Mouse (Mus musculus): Measurements from ENCODE around the gene Tead4. TPM values are rescaled to one million over a fixed set of nuclear protein-coding genes. Genes with fewer than 3 reads are reported as not detected.
A peak's percentile ranks its signal among the peaks of the same experiment; 100 is the strongest.
"Not testable (repeated sequence)": the region's sequence is repeated elsewhere in the genome, so short reads cannot be mapped to it uniquely, and the experiment has no call there.

The Tead4 gene
- polyA plus RNA-seq, 1 experiment from 2014 or later: 1.6 TPM

DNA sequence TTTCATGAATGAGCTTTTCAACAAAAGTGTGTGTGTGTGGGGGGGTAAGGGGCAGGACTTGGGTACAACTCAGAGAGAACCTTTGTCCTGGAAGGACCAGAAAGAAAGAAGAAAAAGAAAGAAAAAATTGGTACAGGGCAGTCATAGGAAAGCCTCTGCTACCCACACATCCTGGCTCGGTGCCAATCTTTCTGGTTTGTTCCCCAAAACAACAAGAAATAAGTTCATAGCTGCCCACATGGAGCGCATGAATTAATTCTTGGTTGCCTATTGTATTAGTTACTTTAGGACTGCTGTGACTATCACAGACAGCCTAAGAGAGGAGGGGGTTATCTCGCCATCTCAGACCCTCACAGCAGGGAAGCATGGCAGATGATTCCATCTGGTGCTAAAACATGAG, 68.9 kb downstream of the Tead4 start:
- 71% methylated on average over 3 of the region's 3 CpGs for WGBS

DNA sequence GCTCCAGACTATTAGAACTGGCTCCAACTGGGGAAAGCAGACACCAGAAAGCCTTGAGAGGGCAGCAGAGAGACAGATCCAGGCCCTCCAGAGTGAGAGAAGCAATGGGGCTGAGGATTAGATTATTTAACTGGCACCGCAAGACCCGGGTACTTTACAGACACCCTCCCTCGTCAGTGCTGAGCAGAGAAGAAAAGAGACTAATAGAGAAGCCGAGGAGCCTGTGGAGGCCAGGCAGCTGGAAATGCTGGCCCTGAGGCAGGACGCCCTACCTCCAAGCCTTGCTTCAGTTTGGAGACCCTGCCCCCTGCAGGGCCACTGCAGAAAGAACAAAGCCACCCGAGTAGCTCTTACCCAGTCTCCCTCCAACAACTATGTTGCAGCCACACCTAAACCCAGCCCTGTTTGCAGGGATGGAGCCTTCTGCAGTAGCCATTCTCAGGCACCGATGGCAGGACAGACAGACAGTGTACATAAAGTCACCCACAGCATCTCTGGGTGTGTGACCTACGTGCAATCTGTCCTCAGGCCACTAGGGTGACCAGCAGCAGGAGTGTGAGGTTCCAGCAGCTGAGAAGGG, 73.1 kb downstream of the Tead4 start:
- no peak overlapping the region for H3K9ac ChIP-seq
- no peaks in the 10 kb centered on the region for H3K36me3 ChIP-seq
- no peak overlapping the region for H3K4me2 ChIP-seq
- H3K9me3 ChIP-seq: no peaks in the 10 kb centered on the region
- H3K4me3 ChIP-seq (replicated peaks): no peak overlapping the region
- ATAC-seq (ENCODE audit: insufficient read depth, low FRiP score, low read depth): 0 out of 2 replicates have a peak, but pooled peaks have one; percentile 6
- WGBS: 44% methylated on average over 8 of the region's 8 CpGs
- no peaks in the 10 kb centered on the region for H3K4me1 ChIP-seq
- no peaks in the 10 kb centered on the region for H3K27me3 ChIP-seq (replicated peaks)
- no peak overlapping the region for H3K27ac ChIP-seq

More for the DNA sequence above, 68.9 kb downstream of the Tead4 start:
- Histone ChIP-seq H3K4me1 (no peaks in the 10 kb centered on the region), H3K9ac (no peak overlapping the region), H3K4me3 (replicated peaks) (no peak overlapping the region), H3K36me3 (no peaks in the 10 kb centered on the region), H3K9me3 (no peaks in the 10 kb centered on the region), H3K27ac (no peak overlapping the region), H3K4me2 (no peak overlapping the region), H3K27me3 (replicated peaks) (no peaks in the 10 kb centered on the region)
- no peak for ATAC-seq (ENCODE audit: insufficient read depth, low FRiP score, low read depth)

DNA sequence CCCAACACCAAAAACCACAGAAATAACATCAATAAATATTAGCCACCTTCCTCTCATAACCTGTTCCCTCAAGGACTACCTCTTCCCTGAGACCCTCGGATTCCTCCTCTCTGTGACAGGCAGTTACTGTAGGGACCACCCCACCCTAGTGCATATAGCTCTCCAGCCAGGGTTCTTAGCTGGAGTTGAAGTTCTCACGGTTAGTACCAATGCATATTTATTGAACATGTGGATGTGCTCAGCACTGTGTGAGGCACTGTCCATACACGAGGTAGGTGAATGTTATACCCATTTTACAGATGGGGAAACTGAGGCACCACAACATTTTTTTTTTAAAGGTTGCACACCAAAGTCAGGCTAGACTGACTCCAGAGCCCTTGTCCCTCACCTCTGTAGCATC, 73.7 kb downstream of the Tead4 start:
- Histone ChIP-seq H3K9me3 (no peaks in the 10 kb centered on the region), H3K36me3 (no peaks in the 10 kb centered on the region), H3K4me3 (replicated peaks) (no peak overlapping the region), H3K9ac (no peak overlapping the region), H3K4me1 (no peaks in the 10 kb centered on the region), H3K27me3 (replicated peaks) (no peaks in the 10 kb centered on the region), H3K27ac (no peak overlapping the region), H3K4me2 (no peak overlapping the region)
- ATAC-seq (ENCODE audit: insufficient read depth, low FRiP score, low read depth): no peak
- 81% methylated on average over 3 of the region's 3 CpGs for WGBS

DNA sequence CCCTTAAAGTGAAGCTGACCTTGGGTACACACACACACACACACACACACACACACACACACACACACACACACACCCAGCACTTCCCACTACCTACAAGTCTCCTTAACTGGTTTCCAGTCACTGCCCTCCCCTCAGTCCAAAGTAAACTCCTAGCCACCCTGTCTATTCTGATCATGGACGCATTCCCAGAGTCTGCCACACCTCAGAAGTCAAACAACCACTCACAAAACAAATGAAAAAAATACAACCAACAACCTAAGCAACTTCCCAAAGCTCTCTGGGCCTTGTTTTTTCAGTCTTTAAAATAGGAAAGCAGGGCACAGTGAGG, 74.8 kb downstream of the Tead4 start:
- no peak for ATAC-seq (ENCODE audit: insufficient read depth, low FRiP score, low read depth)
- Histone ChIP-seq H3K27ac (no peak overlapping the region), H3K9ac (no peak overlapping the region), H3K4me1 (no peaks in the 10 kb centered on the region), H3K9me3 (no peaks in the 10 kb centered on the region), H3K36me3 (no peaks in the 10 kb centered on the region), H3K4me3 (replicated peaks) (no peak overlapping the region), H3K4me2 (no peak overlapping the region), H3K27me3 (replicated peaks) (no peaks in the 10 kb centered on the region)
- 65% methylated on average over 1 of the region's 1 CpGs for WGBS

DNA sequence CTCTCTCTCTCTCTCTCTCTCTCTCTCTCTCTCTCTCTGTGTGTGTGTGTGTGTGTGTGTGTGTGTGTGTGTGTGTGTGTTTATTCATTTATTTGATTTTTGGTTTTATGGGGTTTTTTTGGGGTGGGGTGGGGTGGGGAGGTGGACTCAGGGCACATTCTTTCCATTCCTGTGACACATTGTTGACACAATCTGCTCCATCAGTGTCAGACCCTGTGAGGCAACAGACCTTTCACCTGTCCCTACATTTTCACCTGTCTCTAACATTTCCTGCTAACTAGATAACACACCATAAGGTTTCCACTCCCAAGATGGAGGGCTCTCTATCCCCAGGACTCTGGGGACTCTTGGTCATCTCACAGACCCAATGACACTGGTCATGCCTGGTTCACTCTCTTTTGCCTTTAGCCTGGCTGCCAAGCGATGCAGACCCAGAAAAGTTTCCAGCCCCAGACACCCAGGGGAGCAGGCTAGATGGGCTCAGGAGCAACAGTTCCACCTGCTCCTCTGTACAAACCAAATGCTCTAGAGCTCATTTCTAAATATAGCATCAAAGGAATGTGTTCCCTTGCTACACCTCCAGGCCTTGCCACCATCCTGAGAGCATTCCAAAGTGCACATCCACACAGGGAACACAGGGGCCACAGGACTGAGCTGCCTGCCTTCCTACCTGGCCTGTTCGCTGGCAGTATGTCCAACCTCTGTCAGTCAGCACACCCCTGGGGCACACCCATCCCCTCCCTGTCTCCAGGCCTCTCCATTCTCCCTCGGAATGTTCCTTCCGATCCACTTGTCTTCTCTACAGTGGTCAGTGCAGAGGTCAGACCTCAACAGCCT, 75.4 kb downstream of the Tead4 start:
- peak; percentile 23; the same call in 1 of the 2 replicates for ATAC-seq (ENCODE audit: insufficient read depth, low FRiP score, low read depth)
- Histone ChIP-seq H3K9me3 (no peaks in the 10 kb centered on the region), H3K4me1 (no peaks in the 10 kb centered on the region), H3K27me3 (replicated peaks) (no peaks in the 10 kb centered on the region), H3K36me3 (no peaks in the 10 kb centered on the region), H3K4me2 (no peak overlapping the region), H3K4me3 (replicated peaks) (no peak overlapping the region), H3K27ac (no peak overlapping the region), H3K9ac (no peak overlapping the region)
- 60% methylated on average over 4 of the region's 4 CpGs for WGBS

DNA sequence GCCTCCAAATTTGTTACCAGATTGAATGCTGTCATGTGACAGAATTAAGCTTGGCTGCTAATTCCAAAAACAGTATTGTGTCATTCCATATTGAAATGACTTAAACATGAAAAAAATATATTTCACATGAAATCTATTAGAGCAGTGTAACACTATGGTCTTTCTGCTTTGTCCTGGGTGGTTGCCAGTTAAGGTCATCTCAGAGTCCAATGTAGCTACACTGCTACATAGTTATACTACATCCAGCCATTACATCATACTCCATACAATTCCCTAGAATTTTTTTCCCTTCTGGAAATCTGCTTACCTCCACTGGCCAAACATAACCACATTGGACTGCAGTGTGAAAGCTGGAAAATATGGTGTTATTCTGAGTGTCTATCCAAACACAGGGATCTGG, 77.5 kb downstream of the Tead4 start:
- Histone ChIP-seq H3K4me3 (replicated peaks) (no peak overlapping the region), H3K36me3 (no peaks in the 10 kb centered on the region), H3K4me1 (no peaks in the 10 kb centered on the region), H3K4me2 (no peak overlapping the region), H3K27me3 (replicated peaks) (no peaks in the 10 kb centered on the region), H3K27ac (no peak overlapping the region), H3K9ac (no peak overlapping the region), H3K9me3 (no peaks in the 10 kb centered on the region)
- ATAC-seq (ENCODE audit: insufficient read depth, low FRiP score, low read depth): no peak

DNA sequence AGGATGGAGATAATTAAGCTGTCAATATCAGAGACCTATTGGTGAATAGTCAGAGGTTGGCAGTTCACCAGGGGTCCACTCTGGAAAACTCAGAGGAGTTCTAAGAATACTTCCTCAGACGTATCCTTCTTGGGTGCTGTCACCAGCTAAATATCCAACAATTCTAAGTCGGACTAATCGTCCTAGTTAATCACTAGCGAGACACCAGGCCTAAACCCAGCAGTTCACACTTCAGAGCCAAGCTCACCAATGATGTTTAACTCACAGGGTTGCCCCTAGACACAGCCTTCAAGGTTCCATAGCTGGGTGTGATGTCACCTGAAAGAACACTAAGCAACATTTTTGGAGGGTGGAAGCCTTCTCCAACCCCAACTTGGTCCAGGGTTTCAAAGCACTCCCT, 85.6 kb downstream of the Tead4 start:
- not testable (repeated sequence) for H3K27me3 ChIP-seq (replicated peaks); H3K4me2 ChIP-seq; H3K4me3 ChIP-seq (replicated peaks); H3K27ac ChIP-seq; ATAC-seq (ENCODE audit: insufficient read depth, low FRiP score, low read depth); H3K9me3 ChIP-seq; H3K36me3 ChIP-seq; H3K9ac ChIP-seq; H3K4me1 ChIP-seq
- 93% methylated on average over 4 of the region's 4 CpGs for WGBS

DNA sequence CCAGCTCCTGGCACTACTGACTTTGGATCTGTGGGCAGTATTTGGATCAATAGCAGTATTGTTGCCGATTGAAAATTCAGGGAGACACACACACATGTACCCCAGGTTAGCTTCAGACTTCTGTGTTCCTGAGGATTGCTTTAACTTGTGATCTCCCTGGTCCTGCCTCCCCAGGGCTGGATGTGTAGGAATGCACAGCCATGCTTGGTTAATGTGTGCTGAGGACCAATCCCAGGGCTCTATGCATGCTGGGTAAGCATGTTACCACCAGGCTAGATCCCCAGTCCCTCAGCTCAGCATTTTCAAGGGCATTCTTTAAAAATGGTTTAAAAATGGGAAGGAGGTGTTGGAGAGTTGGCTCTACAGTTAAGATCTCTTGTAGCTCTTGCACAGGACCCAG, 91.4 kb downstream of the Tead4 start:
- H3K4me2 ChIP-seq; H3K9me3 ChIP-seq; ATAC-seq (ENCODE audit: insufficient read depth, low FRiP score, low read depth); H3K4me1 ChIP-seq; H3K27me3 ChIP-seq (replicated peaks); H3K36me3 ChIP-seq; H3K27ac ChIP-seq; H3K4me3 ChIP-seq (replicated peaks); H3K9ac ChIP-seq: not testable (repeated sequence)
- 92% methylated on average over 1 of the region's 1 CpGs for WGBS

DNA sequence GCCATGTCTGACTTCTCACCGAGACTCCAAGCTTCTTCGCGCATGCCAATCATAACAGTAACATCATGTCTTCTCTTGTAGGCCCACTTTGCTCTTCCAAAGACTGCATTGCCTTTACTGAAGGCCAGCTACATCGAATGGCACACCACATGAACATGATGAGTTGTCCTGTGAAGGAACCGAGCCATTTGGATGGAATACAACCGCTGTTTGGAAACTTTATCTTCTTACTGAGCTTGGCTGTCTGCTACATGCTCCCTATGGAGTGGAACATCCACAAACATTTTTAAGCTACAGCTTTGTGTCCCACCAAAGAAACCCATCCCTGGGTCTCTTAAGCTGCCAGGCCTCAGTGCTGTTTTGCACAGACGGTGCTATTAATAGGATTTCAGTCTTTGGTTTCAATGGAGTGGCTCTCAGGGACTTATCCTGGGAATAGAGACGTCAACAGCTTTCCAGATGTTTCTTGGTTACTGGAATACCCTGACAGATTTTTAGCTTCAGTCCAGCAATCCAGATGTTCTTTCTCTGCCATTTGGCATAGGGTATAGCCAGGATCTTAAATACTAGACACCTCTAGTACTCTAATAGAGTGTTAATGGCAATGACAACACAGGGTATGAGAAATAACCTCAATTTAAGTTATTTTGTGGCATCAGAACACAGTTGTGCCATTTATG, 92.0 kb downstream of the Tead4 start:
- Histone ChIP-seq H3K9ac (no peak overlapping the region), H3K27me3 (replicated peaks) (no peaks in the 10 kb centered on the region), H3K4me3 (replicated peaks) (no peak overlapping the region), H3K9me3 (no peaks in the 10 kb centered on the region), H3K4me2 (no peak overlapping the region), H3K4me1 (no peaks in the 10 kb centered on the region), H3K27ac (peak overlapping the region; percentile 51), H3K36me3 (no peaks in the 10 kb centered on the region)
- 69% methylated on average over 8 of the region's 8 CpGs for WGBS
- ATAC-seq (ENCODE audit: insufficient read depth, low FRiP score, low read depth): no peak

DNA sequence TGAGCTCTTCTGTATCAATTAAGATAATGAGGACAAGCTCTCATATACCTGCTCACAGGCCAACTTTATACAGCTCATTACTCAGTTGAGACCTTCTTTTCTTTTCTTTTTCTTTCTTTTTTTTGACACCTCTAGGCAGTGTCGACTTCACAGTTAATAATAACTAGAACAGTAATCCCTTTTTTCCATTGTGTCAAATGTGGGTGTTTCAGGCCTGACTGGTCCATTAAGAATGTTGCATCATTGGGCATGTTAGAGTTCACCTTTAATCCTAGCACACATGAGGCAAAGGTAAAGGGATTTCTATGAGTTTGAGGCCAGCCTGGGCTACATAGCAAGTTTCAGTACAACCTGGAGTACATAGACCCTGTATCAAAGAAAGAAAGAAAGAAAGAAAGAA, 97.1 kb downstream of the Tead4 start:
- H3K4me1 ChIP-seq: peaks cover 3% of the 10 kb centered on the region; the same call in 1 of the 2 replicates
- no peaks in the 10 kb centered on the region for H3K9me3 ChIP-seq
- H3K27ac ChIP-seq: no peak overlapping the region
- H3K4me2 ChIP-seq: no peak overlapping the region
- H3K4me3 ChIP-seq (replicated peaks): no peak overlapping the region
- no peaks in the 10 kb centered on the region for H3K27me3 ChIP-seq (replicated peaks)
- ATAC-seq (ENCODE audit: insufficient read depth, low FRiP score, low read depth): no peak
- 83% methylated on average over 1 of the region's 1 CpGs for WGBS
- no peaks in the 10 kb centered on the region for H3K36me3 ChIP-seq
- H3K9ac ChIP-seq: no peak overlapping the region

DNA sequence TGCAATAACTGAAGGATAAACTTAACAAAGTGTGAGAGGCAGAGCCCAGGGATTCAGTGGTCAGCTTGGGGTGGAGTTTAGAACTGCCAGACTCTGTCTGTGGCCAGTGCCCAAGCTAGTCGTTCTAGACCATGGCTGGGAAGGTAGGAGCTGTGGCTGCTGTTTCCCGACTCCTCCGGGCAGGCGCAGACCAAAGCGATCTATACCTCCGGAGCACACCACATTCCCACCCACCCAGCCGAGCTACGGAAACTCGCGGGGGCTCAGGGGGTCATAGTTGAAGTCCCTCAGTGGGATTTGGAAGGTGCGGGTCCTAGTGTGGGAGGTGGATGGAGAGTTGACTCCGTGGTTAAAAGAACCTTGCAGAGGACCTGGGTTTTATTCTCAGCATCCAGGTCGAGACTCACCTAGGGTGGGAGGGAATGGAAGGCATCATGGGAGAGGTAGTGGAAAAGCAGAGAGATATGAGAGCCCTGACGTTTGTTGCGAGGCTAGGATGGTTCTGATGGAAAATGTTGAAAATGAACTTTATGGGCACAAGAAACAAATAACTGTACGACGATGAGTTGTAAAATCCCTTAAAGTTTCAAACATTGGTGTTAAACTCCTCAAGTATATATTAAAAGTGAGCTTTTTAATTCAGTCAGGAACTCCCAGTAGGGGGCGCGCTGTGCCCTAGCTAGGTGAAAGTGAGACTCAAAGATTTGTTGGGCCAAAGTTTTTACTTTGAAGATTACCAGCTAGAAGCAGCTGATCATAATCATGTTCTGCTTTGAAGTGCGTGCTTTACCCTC, 99.6 kb downstream of the Tead4 start:
- H3K9me3 ChIP-seq: no peaks in the 10 kb centered on the region
- H3K4me3 ChIP-seq (replicated peaks): peak overlapping the region; percentile 65
- peaks cover 3% of the 10 kb centered on the region; the same call in 1 of the 2 replicates for H3K4me1 ChIP-seq
- ATAC-seq (ENCODE audit: insufficient read depth, low FRiP score, low read depth): no peak; the same call in 1 of the 2 replicates
- 2% methylated on average over 20 of the region's 20 CpGs for WGBS
- H3K9ac ChIP-seq: no peak overlapping the region
- peak overlapping the region; percentile 64 for H3K27ac ChIP-seq
- H3K4me2 ChIP-seq: peak overlapping the region; percentile 96
- H3K36me3 ChIP-seq: no peaks in the 10 kb centered on the region
- no peaks in the 10 kb centered on the region for H3K27me3 ChIP-seq (replicated peaks)
